Mouse (Mus musculus) kidney, postnatal 10 days (tissue): Measurements from ENCODE around the gene Gm3591.
"Not testable (repeated sequence)": the region's sequence is repeated elsewhere in the genome, so short reads cannot be mapped to it uniquely, and the experiment has no call there.

Experiments used
- DNase-seq: peaks from one replicate; pipeline ENCODE4 v3.0.0; 2021; ENCODE audit warnings: mixed read lengths

Gene Gm3591

GRCm38 (mm10) chr14:6412382-6412781, at the start of gene Gm3591:
Gene Gm3591, minus strand, starts transcription at chr14:6412482.
- DNase-seq, result not testable (repeated sequence)

GRCm38 (mm10) chr14:6444511-6444910, 32.2 kb upstream of the Gm3591 start, which contains the start of gene Gm3594:
Gene Gm3594, minus strand, starts transcription at chr14:6444611.
- DNase-seq, result not testable (repeated sequence)

GRCm38 (mm10) chr14:6440774-6441173, 28.5 kb upstream of the Gm3591 start:
- not testable (repeated sequence) for DNase-seq

GRCm38 (mm10) chr14:6440206-6440605, 27.9 kb upstream of the Gm3591 start:
- peak; percentile 4 for DNase-seq

- peak; percentile 57 for DNase-seq
Observed at GRCm38 (mm10) chr14:6426766-6427165, 14.5 kb upstream of the Gm3591 start.

GRCm38 (mm10) chr14:6426353-6426752, 14.1 kb upstream of the Gm3591 start:
- DNase-seq, result peak; percentile 14

GRCm38 (mm10) chr14:6390219-6390618, 22.1 kb downstream of the Gm3591 start, which contains the start of gene Gm16440:
Gene Gm16440, minus strand, starts transcription at chr14:6390319.
- DNase-seq, result not testable (repeated sequence)
